Mouse (Mus musculus) forebrain, embryonic 14.5 days (tissue): ENCODE results near the gene Cops3. TPM values are rescaled to one million over a fixed set of nuclear protein-coding genes. Genes with fewer than 3 reads are reported as not detected.

ENCODE experiments used
- polyA plus RNA-seq: library from polyadenylated mRNA; unstranded; fragments of >200 nt; fragmentation: Nextera tagmentation; extraction: Ambion mirVana; gene quantifications from 2 replicates; pipeline ENCODE4 v1.2.1, GENCODE M21; 2014

Gene Cops3
- polyA plus RNA-seq, 1 experiment from 2014 or later: 257 TPM

Other genes with a start within 250 kb of the Cops3 start
- gene Olfr223, start 246.5 kb downstream of the Cops3 start, polyA plus RNA-seq: not detected in 2 replicates
- gene Mprip, start 178.5 kb downstream of the Cops3 start, polyA plus RNA-seq: 55.6 and 63.4 TPM in 2 replicates
- 1.3 and 1.5 TPM in 2 replicates for gene Pld6, start 52.2 kb downstream of the Cops3 start, polyA plus RNA-seq
- 29.4 and 36.6 TPM in 2 replicates for gene Flcn, start 29.8 kb downstream of the Cops3 start, polyA plus RNA-seq
- gene Nt5m, start 391 bp downstream of the Cops3 start, polyA plus RNA-seq: 52.6 and 54.8 TPM in 2 replicates
- gene Med9, start 108.4 kb upstream of the Cops3 start, polyA plus RNA-seq: 35.7 and 35.9 TPM in 2 replicates
- gene Rasd1, start 125.1 kb upstream of the Cops3 start, polyA plus RNA-seq: 0.66 and 0.75 TPM in 2 replicates
- gene Pemt, start 206.7 kb upstream of the Cops3 start, polyA plus RNA-seq: 7.3 and 9.4 TPM in 2 replicates